Mouse (Mus musculus) ZHBTc4 (cell line): ENCODE measurements at regions not wholly inside any gene's neighbourhood (a gene's known extent, or its start where the extent isn't known, plus 50 kb on each side); places are given as distances from the start of the nearest gene placed in this dataset.

Experiments used
- DNase-seq: peaks from one replicate; pipeline ENCODE4 v3.0.0-alpha.2; 2011; ENCODE audit warnings: low read depth, low spot score

- DNase-seq = no peak
Observed at GRCm38 (mm10) chr11:113026994-113027393, 245.0 kb downstream of the Sox9 start.

- no peak for DNase-seq
Observed at GRCm38 (mm10) chr11:113028235-113028919, 246.4 kb downstream of the Sox9 start.

- no peak for DNase-seq
Observed at GRCm38 (mm10) chr11:113031405-113031804, 249.4 kb downstream of the Sox9 start.

DNA sequence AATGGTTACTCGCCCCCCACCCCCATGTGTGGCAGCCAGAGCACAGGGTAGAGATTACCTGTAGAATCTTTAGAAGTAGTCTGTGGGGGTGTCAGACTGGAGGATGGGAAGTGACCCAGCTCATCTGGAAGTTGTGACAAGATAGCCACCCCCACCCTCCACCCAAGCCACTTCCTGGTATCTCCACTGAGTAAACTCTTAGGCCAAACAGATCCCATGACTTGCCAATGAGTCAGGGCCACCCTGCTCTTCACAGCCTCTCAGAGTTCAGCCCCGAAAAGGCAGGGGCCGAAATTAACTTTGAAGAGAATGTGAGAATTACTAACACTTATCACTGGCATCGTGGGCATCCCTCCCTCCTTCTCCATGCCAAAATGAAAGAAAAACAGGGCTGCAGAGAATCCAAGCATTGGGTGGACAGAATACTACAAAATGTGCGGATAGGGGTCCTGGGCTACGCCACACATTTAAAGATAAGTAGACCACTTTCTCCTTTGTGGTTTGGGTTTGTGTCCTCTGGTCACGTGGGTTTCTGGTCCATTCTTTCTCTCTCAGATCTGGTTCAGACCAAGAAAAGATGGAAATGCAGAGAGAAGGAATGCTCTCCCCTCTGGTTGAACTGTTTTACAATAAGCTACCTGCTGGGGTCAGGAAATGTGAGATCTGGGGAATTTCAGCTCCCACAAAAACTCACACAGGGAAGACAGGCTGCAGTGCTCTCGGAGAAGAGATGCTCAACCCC lies 250.6 kb downstream of the Sox9 start:
- no peak for DNase-seq

DNA sequence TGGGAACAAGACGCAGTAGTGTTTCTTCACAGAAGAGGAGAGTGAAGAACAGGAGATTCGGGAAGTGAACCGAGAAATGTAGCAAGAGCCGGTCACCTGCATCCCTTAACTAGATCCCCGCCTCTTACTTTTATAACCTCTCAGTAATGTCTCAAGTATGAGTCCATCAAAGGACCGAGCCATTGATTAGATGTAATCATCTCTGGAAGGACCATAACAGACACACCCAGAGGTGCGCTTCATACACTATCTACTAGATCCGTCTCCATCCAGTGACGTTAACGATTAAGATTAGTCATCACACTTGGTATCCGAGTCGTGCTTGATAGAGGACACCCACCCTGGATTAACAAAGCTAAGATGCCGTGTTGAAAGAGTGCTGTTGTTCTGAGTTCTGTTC lies 252.9 kb downstream of the Sox9 start:
- no peak for DNase-seq

GRCm38 (mm10) chr11:113037736-113038135 lies 255.7 kb downstream of the Sox9 start:
- no peak for DNase-seq

GRCm38 (mm10) chr11:113042710-113043109 lies 260.7 kb downstream of the Sox9 start:
- peak; percentile 78 for DNase-seq

DNA sequence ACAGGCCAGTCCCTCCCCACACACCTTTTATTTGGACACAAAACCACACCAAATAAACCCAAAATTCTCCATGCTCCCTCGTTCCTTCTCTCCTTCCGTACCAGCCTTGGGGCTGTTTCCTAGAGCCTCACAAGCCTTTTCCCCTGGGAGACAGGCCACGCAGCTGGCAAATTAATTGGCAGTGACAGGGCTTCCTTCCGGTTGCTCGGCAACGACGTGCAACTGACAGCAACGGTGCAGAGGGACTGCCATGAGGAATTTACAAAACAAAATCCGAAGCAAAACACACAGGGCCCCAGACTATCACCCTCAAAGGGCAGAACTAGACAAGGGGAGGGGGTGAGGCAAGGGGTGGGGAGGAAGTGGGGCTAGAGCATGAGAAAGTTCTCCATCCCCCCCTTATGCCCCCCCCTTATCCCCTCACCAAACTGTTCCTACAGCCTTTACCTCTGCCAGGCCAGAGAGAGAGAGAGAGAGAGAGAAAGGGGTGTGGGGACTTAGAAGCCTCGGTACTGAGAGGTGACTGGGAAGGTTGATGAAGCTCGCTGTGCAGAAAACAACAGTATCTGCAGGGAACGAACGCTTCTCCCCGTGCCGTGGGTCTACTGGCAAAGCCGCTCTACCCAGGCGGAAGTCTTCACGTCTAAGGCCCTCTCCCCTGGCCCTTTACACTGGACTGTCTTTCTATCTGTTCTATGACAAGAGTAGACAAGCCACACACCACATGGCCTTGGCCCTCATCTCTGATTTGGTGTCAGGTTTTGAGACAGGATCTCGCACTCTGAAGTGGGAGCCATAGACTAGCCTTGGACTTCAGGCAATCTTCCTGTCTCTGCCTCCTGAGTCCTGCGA lies 264.4 kb downstream of the Sox9 start:
- DNase-seq = peak; percentile 35

GRCm38 (mm10) chr11:113048158-113048557 lies 266.1 kb downstream of the Sox9 start:
- DNase-seq = no peak

DNA sequence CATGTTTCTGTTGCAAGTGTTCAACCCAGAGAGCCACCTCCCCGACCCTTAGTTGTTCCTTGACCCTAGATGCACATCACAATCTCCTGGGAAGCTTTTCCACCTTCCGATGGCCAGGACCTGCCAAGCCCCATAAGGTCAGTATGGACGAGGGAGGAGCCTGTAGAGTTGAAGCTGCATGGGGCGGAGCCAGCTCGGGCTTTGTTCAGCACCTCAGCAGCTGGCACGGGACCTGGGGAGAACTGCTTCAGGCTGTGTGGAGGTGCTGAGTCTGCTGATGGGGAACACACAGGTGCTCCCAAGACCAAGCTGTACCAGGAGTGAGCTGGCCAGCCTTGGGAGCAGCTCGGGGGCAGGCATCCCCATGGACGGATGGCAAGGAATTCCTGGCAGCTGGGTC lies 267.6 kb downstream of the Sox9 start:
- peak; percentile 46 for DNase-seq

DNA sequence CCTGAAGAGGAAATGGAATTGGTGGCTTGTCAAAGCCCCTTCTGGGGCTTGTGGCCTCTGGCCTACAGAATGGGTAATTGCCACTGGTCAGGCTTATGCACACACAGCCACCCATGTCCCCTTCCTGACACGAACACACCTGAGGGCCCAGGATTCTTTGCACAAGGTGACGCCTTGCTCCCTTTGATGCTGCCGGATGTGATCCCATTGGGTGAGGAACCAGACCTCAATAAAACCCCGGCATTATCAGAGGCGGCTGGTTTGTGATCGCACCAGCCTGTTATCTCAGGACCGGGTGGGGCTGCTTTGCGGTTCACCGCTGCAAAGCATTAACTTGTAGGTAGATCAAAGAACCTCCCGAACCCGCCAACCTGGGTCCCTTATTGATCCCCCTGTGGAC lies 270.5 kb downstream of the Sox9 start:
- DNase-seq = no peak

DNA sequence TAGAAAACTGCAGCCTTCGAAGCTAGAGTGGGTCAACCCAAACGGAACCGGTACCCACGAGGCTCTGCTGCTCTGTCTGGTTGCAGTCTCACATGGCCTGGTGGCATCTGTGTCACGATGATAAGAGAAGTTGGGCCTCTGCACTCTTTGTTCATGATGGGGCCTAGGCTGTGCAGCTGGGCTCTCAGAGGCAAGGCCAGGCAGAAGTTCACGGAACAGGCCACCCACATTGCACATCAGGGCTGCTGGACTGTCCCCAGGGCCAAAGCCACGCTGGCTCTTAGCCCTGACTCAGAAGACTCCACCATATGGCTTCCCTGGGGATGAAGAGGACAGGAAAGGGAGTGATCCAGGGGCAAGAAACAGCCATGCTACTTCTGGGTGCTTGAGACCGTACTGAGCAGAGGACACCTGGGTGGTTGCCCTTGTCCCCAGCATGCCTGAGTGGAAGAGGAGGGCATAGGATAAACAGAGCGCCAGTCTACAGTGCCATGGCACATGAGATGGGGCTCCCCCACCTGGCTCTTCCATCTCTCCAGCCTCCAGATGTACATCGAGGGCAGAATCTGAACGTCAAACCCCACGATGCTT lies 274.1 kb downstream of the Sox9 start:
- no peak for DNase-seq

DNA sequence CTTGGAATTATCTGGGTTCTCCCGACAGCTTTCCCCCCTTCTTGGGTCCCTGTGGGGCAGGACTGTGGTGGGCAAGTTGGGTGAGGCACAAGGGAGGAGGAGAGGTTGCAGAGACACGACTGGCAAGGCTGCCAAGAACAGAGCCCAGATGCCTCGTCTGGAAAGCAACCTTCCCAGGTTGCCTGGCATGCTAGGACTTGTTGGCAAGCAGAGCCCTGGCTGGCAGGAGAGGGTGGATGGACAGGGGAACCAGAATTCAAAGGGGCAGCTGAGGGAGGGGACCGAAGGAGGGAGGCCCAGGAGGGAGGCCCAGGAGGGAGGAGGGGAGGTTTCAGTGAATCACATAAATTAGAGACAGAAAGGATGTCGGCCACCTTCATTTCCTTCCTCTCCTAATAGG lies 274.8 kb downstream of the Sox9 start:
- DNase-seq = no peak

DNA sequence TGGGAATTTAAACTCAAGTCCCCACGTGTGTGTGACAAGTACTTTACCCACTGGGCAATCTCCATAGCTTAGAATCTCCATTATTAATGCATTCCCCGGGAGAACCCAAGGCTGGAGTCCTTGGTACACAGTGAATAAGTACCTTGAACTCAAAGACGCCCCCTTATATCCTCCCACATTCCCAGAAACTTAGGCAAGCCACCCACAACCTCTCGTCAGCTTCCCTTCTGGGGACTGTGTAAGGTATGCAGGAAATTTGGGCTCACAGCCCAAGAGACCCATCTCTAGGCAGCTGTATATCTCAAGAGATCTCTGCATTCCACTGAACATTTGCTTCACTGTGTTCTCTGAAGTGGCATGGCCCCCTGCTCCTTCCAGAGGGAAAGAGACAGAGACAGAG lies 288.3 kb downstream of the Sox9 start:
- DNase-seq = no peak

- DNase-seq = no peak
Observed at GRCm38 (mm10) chr11:113071942-113072341, 289.9 kb downstream of the Sox9 start.

- peak; percentile 38 for DNase-seq
Observed at GRCm38 (mm10) chr11:113074328-113074727, 292.3 kb downstream of the Sox9 start.

DNA sequence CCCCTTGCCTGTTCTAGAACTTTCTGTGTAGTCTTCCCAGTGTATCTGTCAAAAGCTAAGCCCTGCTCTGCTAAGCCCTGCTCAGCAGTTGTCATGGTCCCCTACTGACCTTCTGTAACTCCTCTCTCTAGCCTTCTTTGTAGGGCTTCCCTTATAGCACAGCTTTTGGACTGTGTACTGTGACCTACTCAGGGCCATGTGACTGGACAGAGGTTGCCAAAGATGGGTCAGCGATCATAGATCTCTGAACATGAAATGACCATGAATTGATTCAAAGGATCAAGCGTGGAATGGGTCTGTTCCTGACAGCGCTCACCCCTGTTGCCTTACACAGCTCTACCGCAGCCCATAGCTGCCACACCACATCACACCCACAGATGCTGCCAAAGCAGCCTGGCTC lies 294.3 kb downstream of the Sox9 start:
- DNase-seq = no peak

- DNase-seq = no peak
Observed at GRCm38 (mm10) chr11:113080311-113080710, 298.3 kb downstream of the Sox9 start.

DNA sequence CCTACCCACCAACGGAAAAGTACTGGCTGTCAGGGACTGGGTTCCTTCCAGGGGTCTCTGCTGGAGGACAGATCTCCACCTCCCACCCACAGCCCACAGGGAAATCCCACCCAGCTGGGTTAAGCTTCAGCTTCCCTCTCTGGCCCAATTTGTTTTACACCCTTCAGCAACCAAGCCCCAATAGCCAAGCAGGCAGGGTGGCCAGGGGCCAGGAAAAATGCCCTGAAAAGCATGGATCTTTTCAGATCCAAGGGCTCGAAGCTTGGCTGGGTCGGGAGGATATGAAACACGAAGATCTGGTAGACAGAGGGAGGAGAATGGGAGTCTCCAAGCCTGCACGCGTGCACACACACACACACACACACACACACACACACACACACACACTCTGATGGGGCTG lies 302.4 kb downstream of the Sox9 start:
- no peak for DNase-seq

GRCm38 (mm10) chr11:113085556-113085955 lies 303.5 kb downstream of the Sox9 start:
- no peak for DNase-seq

GRCm38 (mm10) chr11:113087084-113087483 lies 305.1 kb downstream of the Sox9 start:
- no peak for DNase-seq
